Mouse (Mus musculus) subcutaneous adipose tissue, adult 2 months (tissue): ENCODE data around the gene G430095P16Rik. TPM values are rescaled to one million over a fixed set of nuclear protein-coding genes. Genes with fewer than 3 reads are reported as not detected.

ENCODE experiments used
- polyA plus RNA-seq: library from polyadenylated mRNA; depleted of rRNA; stranded (reverse); fragments of >200 nt; gene quantifications from 2 replicates; pipeline ENCODE4 v1.2.3, GENCODE M21; 2012; ENCODE audit warnings: low replicate concordance; rRNA removed

The G430095P16Rik gene
- polyA plus RNA-seq, result 0.86 and 1.6 TPM in 2 replicates

GRCm38 (mm10) chr8:84722850-84723570 is at the start of gene G430095P16Rik:
G430095P16Rik (plus strand) TSS chr8:84723007.

GRCm38 (mm10) chr8:84686191-84687002 is 36.4 kb upstream of the G430095P16Rik start, which contains the start of gene Trmt1:
Trmt1 (plus strand) TSS chr8:84686307.

GRCm38 (mm10) chr8:84687705-84688100 is 35.1 kb upstream of the G430095P16Rik start, which contains the start of gene Nacc1:
Nacc1 (minus strand) TSS chr8:84687862.

GRCm38 (mm10) chr8:84700941-84701911 is 21.6 kb upstream of the G430095P16Rik start, which contains the start of gene Lyl1:
Lyl1 (plus strand) TSS chr8:84701457.

Other genes with a start within 250 kb of the G430095P16Rik start
- 10.9 and 23.8 TPM in 2 replicates for gene Ier2, start 60.2 kb upstream of the G430095P16Rik start, polyA plus RNA-seq
- gene Trmt1, start 36.7 kb upstream of the G430095P16Rik start, polyA plus RNA-seq, result 72.4 and 132 TPM in 2 replicates
- gene Nacc1, start 35.1 kb upstream of the G430095P16Rik start, polyA plus RNA-seq, result 73.3 and 129 TPM in 2 replicates
- gene Lyl1, start 21.6 kb upstream of the G430095P16Rik start, polyA plus RNA-seq, result 13.9 and 16.3 TPM in 2 replicates
- 59.3 and 122 TPM in 2 replicates for gene Nfix, start 77.3 kb downstream of the G430095P16Rik start, polyA plus RNA-seq
- gene Dand5, start 99.8 kb downstream of the G430095P16Rik start, polyA plus RNA-seq, result 4.0 TPM in 2 replicates
- gene Gadd45gip1, start 108.5 kb downstream of the G430095P16Rik start, polyA plus RNA-seq, result 10.2 and 33.6 TPM in 2 replicates
- gene Rad23a, start 117.7 kb downstream of the G430095P16Rik start, polyA plus RNA-seq, result 104 and 105 TPM in 2 replicates
- gene Calr, start 123.9 kb downstream of the G430095P16Rik start, polyA plus RNA-seq, result 216 and 341 TPM in 2 replicates
- 43.3 and 77.7 TPM in 2 replicates for gene Farsa, start 134.0 kb downstream of the G430095P16Rik start, polyA plus RNA-seq
- 1.1 and 2.7 TPM in 2 replicates for gene Syce2, start 149.1 kb downstream of the G430095P16Rik start, polyA plus RNA-seq
- 87.4 and 112 TPM in 2 replicates for gene Gcdh, start 170.9 kb downstream of the G430095P16Rik start, polyA plus RNA-seq
- gene Klf1, start 178.9 kb downstream of the G430095P16Rik start, polyA plus RNA-seq, result 0.22 and 0.30 TPM in 2 replicates
- gene Dnase2a, start 185.6 kb downstream of the G430095P16Rik start, polyA plus RNA-seq, result 29.4 and 31.5 TPM in 2 replicates
- gene Mast1, start 214.4 kb downstream of the G430095P16Rik start, polyA plus RNA-seq, result 0.03 and 0.10 TPM in 2 replicates
- gene Rtbdn, start 224.0 kb downstream of the G430095P16Rik start, polyA plus RNA-seq, result not detected in 2 replicates
- gene Gm49661, start 246.4 kb downstream of the G430095P16Rik start, polyA plus RNA-seq, result not detected in 2 replicates
- gene Prdx2, start 246.6 kb downstream of the G430095P16Rik start, polyA plus RNA-seq, result 246 and 252 TPM in 2 replicates
- gene Rnaseh2a, start 246.8 kb downstream of the G430095P16Rik start, polyA plus RNA-seq, result 38.6 and 47.8 TPM in 2 replicates